Mouse (Mus musculus) hindbrain, embryonic 15.5 days (tissue): ENCODE data around the gene Esrp2. TPM values are rescaled to one million over a fixed set of nuclear protein-coding genes. Genes with fewer than 3 reads are reported as not detected.

Source experiments
- ATAC-seq: fragments of 200-750 bp; cut with Nextera tagmentation; 2 replicates; pipeline ENCODE4 v1.8.0; 2017; ENCODE audit warnings: low read depth, moderate number of reproducible peaks, moderate TSS enrichment; ENCODE audit not compliant: low FRiP score
- H3K27ac ChIP-seq: fragments of 300-500 bp; sonication (generic); replicated peaks from 2 replicates; pipeline ENCODE4 v1.5.1; 2015; ENCODE audit warnings: mild to moderate bottlenecking, inconsistent platforms
- H3K27me3 ChIP-seq: fragments of 300-500 bp; sonication (generic); 2 replicates; pipeline ENCODE4 v1.6.1; 2015; ENCODE audit warnings: control low read depth, inconsistent platforms
- H3K36me3 ChIP-seq: fragments of 300-500 bp; sonication (generic); 2 replicates; pipeline ENCODE4 v1.6.1; 2015; ENCODE audit warnings: control low read depth, inconsistent platforms
- H3K4me1 ChIP-seq: fragments of 300-500 bp; sonication (generic); replicated peaks from 2 replicates; pipeline ENCODE4 v1.6.1; 2015; ENCODE audit warnings: control low read depth, inconsistent platforms
- H3K4me2 ChIP-seq: fragments of 300-500 bp; sonication (generic); 2 replicates; pipeline ENCODE4 v1.6.1; 2015; ENCODE audit warnings: moderate library complexity, mild to moderate bottlenecking, inconsistent platforms
- H3K4me3 ChIP-seq: fragments of 300-500 bp; sonication (generic); 2 replicates; pipeline ENCODE4 v1.5.1; 2015; ENCODE audit warnings: mild to moderate bottlenecking, inconsistent platforms
- H3K9ac ChIP-seq: fragments of 300-500 bp; sonication (generic); 2 replicates; pipeline ENCODE4 v1.6.1; 2015; ENCODE audit warnings: inconsistent platforms
- H3K9me3 ChIP-seq: fragments of 300-500 bp; sonication (generic); 2 replicates; pipeline ENCODE4 v1.6.1; 2016; ENCODE audit warnings: control low read depth, inconsistent platforms
- WGBS: fragments of 180-500 bp; shearing (Covaris S2); methylation state at CpG from one replicate; pipeline ENCODE4 v1.1.7; 2015; 5-methylcytosine and 5-hydroxymethylcytosine counted together
- polyA plus RNA-seq: library from polyadenylated mRNA; unstranded; fragments of >200 nt; fragmentation: Nextera tagmentation; extraction: Ambion mirVana; gene quantifications from 2 replicates; pipeline ENCODE4 v1.2.1, GENCODE M21; 2015

Esrp2 gene
- polyA plus RNA-seq, 1 experiment from 2014 or later, result 0.21 TPM

DNA sequence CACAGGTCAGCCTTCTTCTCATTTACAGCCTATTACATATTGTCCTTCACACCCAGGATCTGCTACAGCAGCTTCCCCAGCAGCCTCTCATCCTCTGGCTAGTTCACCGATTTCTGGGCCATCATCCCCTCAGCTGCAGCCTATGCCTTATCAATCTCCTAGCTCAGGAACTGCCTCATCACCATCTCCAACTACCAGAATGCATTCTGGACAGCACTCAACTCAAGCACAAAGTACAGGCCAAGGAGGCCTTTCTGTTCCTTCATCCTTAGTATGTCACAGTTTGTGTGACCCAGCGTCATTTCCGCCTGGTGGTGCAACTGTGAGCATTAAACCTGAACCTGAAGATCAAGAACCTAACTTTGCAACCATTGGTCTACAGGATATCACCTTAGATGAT is 28.0 kb downstream of the Esrp2 start:
- H3K9me3 ChIP-seq, result no peaks in the 10 kb centered on the region
- H3K4me2 ChIP-seq, result no peak overlapping the region
- ATAC-seq, result no peak

DNA sequence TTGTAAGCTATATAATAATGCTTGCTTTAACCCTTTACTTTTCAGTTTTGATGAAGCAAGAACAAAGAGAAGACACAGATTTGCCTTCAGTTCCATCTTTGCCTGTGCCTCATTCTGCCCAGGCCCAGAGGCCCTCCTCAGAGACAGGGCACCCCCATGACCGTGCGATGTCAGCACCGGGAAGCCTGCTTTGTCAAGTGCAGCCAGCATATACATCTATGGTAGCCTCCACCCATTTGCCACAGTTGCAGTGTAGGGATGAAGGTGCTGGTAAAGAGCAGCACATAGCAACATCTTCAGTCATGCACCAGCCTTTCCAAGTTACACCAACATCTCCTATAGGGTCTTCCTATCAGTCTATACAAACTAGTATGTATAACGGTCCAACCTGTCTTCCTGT is 28.7 kb downstream of the Esrp2 start:
- Histone ChIP-seq H3K4me3 (no peak overlapping the region), H3K4me1 (no peaks in the 10 kb centered on the region), H3K27ac (no peak overlapping the region), H3K4me2 (no peak overlapping the region), H3K36me3 (peaks cover 27% of the 10 kb centered on the region), H3K27me3 (no peaks in the 10 kb centered on the region), H3K9ac (no peak overlapping the region), H3K9me3 (no peaks in the 10 kb centered on the region)
- no peak for ATAC-seq
- 98% methylated on average over 4 of the region's 4 CpGs for WGBS

More for the DNA sequence above, 28.0 kb downstream of the Esrp2 start:
- H3K4me3 ChIP-seq, result no peak overlapping the region
- 97% methylated on average over 3 of the region's 3 CpGs for WGBS
- H3K27me3 ChIP-seq, result no peaks in the 10 kb centered on the region
- no peaks in the 10 kb centered on the region for H3K4me1 ChIP-seq
- no peak overlapping the region for H3K27ac ChIP-seq
- peaks cover 23% of the 10 kb centered on the region for H3K36me3 ChIP-seq
- no peak overlapping the region for H3K9ac ChIP-seq

DNA sequence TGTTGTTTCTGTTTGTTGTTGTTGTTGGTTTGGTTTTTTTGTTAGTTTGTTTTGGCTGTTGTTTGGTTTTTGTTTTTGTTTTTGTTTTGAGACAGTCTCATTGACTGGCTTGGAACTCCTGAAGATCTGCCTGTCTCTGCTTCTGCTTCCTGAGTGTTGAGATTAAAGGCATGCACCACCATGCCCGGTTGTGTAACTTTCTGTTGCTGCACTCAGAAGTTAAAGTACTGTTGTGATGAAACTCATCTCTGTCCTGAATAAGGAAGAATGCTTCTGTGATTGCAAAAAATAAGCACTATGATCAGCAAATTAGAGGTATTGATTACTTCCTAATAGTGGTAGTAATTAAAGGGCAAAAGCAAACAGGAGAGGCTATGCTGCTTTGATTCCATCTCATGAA is 30.6 kb downstream of the Esrp2 start:
- ATAC-seq, result no peak
- Histone ChIP-seq H3K27me3 (no peaks in the 10 kb centered on the region), H3K4me3 (no peak overlapping the region), H3K4me1 (no peaks in the 10 kb centered on the region), H3K9ac (no peak overlapping the region), H3K9me3 (no peaks in the 10 kb centered on the region), H3K36me3 (peaks cover 32% of the 10 kb centered on the region), H3K27ac (no peak overlapping the region), H3K4me2 (no peak overlapping the region)
- 96% methylated on average over 1 of the region's 1 CpGs for WGBS

DNA sequence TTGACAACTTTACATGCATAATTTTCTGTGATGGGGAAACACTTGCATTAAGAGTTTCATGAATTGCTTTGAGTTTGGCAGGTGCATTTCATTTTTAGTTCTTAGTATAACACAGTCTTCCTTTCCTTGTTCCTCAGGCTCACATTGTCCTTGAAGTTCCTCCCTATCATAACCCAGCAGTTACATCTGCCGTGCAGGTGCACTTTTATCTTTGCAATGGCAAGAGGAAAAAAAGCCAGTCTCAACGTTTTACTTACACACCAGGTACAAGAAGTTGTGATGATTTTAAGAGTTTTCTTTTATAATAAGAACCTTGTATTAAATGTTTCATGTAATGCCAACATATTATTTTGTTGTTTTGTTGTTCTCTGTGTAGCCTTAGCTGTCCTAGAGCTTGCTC is 32.9 kb downstream of the Esrp2 start:
- H3K36me3 ChIP-seq, result peaks cover 34% of the 10 kb centered on the region
- H3K4me2 ChIP-seq, result no peak overlapping the region
- no peaks in the 10 kb centered on the region for H3K9me3 ChIP-seq
- no peaks in the 10 kb centered on the region for H3K27me3 ChIP-seq
- H3K4me3 ChIP-seq, result no peak overlapping the region
- no peaks in the 10 kb centered on the region for H3K4me1 ChIP-seq
- no peak overlapping the region for H3K27ac ChIP-seq
- no peak overlapping the region for H3K9ac ChIP-seq
- no peak for ATAC-seq
- 92% methylated on average over 2 of the region's 2 CpGs for WGBS

DNA sequence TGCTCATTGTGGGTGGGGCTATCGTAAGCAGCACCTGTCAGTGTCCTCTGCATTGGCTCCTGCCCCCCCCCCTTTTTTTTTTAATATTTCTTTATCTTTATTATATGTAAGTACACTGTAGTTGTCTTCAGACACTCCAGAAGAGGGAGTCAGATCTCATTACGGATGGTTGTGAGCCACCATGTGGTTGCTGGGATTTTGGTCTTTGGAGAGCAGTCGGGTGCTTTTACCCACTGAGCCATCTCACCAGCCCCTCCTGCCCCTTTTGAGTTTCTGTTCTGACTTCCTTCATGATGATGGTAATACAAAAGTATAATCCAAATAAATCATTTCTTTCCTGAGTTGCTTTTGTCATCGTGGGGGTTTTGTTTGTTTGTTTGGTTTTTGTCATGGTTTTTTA is 34.5 kb downstream of the Esrp2 start:
- no peak overlapping the region for H3K4me2 ChIP-seq
- H3K27me3 ChIP-seq, result no peaks in the 10 kb centered on the region
- H3K27ac ChIP-seq, result no peak overlapping the region
- no peaks in the 10 kb centered on the region for H3K9me3 ChIP-seq
- H3K4me3 ChIP-seq, result no peak overlapping the region
- WGBS, result 95% methylated on average over 4 of the region's 4 CpGs
- no peak for ATAC-seq
- H3K36me3 ChIP-seq, result peaks cover 28% of the 10 kb centered on the region
- H3K4me1 ChIP-seq, result no peaks in the 10 kb centered on the region
- no peak overlapping the region for H3K9ac ChIP-seq

Other genes starting within 250 kb of the Esrp2 start
- 0.45 and 0.49 TPM in 2 replicates for gene Nrn1l, start 243.4 kb downstream of the Esrp2 start, polyA plus RNA-seq
- gene Pskh1, start 236.5 kb downstream of the Esrp2 start, polyA plus RNA-seq, result 11.0 and 11.8 TPM in 2 replicates
- gene Ctrl, start 203.1 kb downstream of the Esrp2 start, polyA plus RNA-seq, result 3.4 and 4.7 TPM in 2 replicates
- gene Psmb10, start 198.5 kb downstream of the Esrp2 start, polyA plus RNA-seq, result 74.7 and 75.2 TPM in 2 replicates
- 4.5 and 5.0 TPM in 2 replicates for gene Lcat, start 193.6 kb downstream of the Esrp2 start, polyA plus RNA-seq
- 11.9 and 12.9 TPM in 2 replicates for gene Slc12a4, start 170.9 kb downstream of the Esrp2 start, polyA plus RNA-seq
- gene Dpep3, start 157.5 kb downstream of the Esrp2 start, polyA plus RNA-seq, result not detected in 2 replicates
- gene Dus2, start 145.6 kb downstream of the Esrp2 start, polyA plus RNA-seq, result 27.2 and 29.6 TPM in 2 replicates
- 0.20 TPM in 1 of 2 replicates, not detected in the other for gene Dpep2nb, start 131.0 kb downstream of the Esrp2 start, polyA plus RNA-seq
- 20.0 and 20.9 TPM in 2 replicates for gene Ddx28, start 125.1 kb downstream of the Esrp2 start, polyA plus RNA-seq
- 3.0 and 3.7 TPM in 2 replicates for gene Nfatc3, start 78.1 kb downstream of the Esrp2 start, polyA plus RNA-seq
- 23.8 and 24.0 TPM in 2 replicates for gene Pla2g15, start 13.4 kb upstream of the Esrp2 start, polyA plus RNA-seq
- 57.7 and 61.0 TPM in 2 replicates for gene Slc7a6, start 31.9 kb upstream of the Esrp2 start, polyA plus RNA-seq
- 31.5 and 34.2 TPM in 2 replicates for gene Slc7a6os, start 74.0 kb upstream of the Esrp2 start, polyA plus RNA-seq
- gene Prmt7, start 74.0 kb upstream of the Esrp2 start, polyA plus RNA-seq, result 59.5 and 59.9 TPM in 2 replicates
- 52.6 and 57.8 TPM in 2 replicates for gene Smpd3, start 201.0 kb upstream of the Esrp2 start, polyA plus RNA-seq